Mouse (Mus musculus) layer of hippocampus, adult 9-11 months (tissue): ENCODE data around the gene Hyal3.

ENCODE experiments used
- DNase-seq: peaks from one replicate; pipeline ENCODE4 v3.0.0; 2022

Hyal3 gene

DNA sequence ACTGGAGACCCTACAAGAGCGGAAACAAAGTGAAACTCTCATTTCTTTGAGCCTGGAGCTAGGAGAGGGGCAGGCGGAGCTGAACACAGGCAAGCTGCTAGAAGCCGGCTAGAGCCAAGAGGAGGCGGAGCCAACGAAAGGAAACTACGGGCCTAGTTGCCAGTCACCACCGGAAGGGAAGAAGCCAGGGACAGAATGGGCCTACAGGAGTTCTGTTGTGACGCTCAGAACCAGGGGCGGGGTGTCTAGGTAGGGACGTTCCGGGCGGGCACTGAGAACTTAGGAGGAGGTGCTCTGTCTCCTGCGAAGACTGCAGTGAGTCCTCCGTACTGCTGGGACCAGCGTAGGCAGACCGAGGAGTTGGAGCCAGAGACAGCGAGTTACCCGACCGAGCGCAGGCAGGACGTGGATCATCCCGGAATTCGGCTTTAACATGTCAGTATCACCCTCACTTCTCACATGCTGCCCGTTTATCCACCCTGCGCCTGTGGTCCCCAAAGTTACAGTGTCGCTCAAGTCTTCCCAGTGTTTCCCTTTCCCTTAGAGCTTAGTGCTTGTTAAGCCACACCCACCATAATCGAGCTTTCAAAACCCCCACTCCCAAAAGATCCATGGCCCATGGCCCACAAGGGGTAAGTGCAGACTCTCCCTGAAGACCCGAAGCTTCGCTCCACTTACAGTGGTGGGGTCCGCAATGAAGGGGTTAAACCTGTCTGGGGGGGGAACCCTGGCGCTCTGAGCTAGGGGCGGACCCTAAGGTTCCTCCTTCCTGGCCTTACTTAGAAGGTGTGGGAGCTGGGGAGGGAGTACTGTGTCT lies at the start of gene Hyal3:
Hyal3 (plus strand) TSS at position 318 of the 817 bp plus-strand sequence.
- peak; percentile 93 for DNase-seq

DNA sequence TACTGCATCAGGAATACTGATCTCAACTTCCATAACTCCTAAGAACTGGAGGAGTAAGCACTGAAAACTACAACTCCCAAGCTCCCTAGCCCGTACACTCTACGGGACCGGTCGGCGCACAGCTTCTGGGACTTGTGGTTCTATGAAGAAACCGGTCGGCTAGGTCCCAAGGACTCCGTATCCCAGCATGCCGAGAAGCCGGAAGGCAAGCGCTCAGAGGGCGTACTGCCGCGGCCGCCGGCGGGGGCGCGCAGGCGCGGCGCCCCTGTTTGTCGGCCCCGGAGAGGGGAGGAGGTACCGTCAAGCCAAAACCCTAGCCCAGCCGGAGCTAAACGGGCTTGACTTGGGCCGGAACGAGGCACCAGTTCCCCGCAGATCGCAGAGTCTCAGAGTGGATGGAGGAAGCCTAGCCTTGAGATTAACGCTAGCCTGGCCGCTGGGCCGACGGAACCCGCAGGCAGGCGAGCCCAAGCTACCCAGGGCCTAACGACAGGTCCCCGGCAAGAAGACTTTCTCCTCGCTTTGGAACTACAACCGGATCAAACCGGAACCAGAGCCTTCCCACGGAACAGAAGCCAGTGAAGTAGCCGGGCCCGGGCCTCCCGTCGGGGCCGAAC lies 46.7 kb upstream of the Hyal3 start, which contains the start of gene Tmem115:
Tmem115 (plus strand) TSS at position 155 of the 617 bp plus-strand sequence.
- peak; percentile 98 for DNase-seq

DNA sequence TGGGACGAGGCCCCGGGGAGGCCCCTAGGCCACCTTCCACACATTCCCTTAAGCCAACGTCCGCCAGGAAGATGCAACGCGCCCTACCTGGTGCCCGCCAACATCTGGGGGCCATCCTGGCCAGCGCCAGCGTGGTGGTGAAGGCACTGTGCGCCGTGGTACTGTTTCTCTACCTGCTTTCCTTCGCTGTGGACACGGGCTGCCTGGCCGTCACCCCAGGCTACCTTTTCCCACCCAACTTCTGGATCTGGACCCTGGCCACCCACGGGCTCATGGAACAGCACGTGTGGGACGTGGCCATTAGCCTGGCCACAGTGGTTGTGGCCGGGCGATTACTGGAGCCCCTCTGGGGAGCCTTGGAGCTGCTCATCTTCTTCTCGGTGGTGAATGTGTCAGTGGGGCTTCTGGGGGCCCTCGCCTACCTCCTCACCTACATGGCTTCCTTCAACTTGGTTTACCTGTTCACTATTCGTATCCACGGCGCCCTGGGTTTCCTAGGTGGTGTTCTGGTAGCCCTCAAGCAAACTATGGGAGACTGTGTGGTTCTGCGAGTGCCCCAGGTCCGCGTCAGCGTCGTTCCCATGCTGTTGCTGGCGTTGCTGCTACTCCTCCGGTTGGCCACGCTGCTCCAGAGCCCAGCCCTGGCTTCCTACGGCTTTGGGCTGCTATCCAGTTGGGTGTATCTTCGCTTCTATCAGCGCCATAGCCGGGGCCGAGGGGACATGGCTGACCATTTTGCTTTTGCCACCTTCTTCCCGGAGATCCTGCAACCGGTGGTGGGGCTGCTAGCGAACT lies 46.0 kb upstream of the Hyal3 start:
- DNase-seq, result peak; percentile 22

- peak; percentile 57 for DNase-seq
Measured at GRCm38 (mm10) chr9:107538231-107538630, 42.4 kb upstream of the Hyal3 start.

GRCm38 (mm10) chr9:107538711-107539110 lies 41.9 kb upstream of the Hyal3 start:
- DNase-seq, result no peak

GRCm38 (mm10) chr9:107539940-107540339 lies 40.7 kb upstream of the Hyal3 start:
- no peak for DNase-seq

GRCm38 (mm10) chr9:107540420-107540819 lies 40.2 kb upstream of the Hyal3 start:
- DNase-seq, result no peak

GRCm38 (mm10) chr9:107541005-107541404 lies 39.6 kb upstream of the Hyal3 start:
- DNase-seq, result no peak

GRCm38 (mm10) chr9:107541474-107542351 lies 38.9 kb upstream of the Hyal3 start, which contains the start of the genes Cyb561d2 and Nprl2:
Cyb561d2 (minus strand) TSS chr9:107542193.
Nprl2 (plus strand) TSS chr9:107542226.
- peak; percentile 94 for DNase-seq

DNA sequence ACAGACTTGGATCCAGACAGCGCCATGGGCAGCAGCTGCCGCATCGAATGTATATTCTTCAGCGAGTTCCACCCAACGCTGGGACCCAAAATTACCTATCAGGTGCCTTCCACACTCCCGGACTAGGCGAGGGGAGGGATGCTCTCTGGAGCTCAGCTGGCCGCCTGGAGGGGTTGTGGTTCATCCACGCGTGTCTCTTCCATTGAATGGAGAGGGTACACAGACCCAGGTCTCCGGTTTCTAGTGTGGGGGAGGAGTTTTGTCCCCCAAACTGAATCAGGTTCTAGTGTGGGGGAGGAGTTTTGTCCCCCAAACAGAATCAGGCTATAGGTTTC lies 38.3 kb upstream of the Hyal3 start:
- DNase-seq, result no peak

- peak; percentile 8 for DNase-seq
Measured at GRCm38 (mm10) chr9:107542721-107543120, 37.9 kb upstream of the Hyal3 start.

DNA sequence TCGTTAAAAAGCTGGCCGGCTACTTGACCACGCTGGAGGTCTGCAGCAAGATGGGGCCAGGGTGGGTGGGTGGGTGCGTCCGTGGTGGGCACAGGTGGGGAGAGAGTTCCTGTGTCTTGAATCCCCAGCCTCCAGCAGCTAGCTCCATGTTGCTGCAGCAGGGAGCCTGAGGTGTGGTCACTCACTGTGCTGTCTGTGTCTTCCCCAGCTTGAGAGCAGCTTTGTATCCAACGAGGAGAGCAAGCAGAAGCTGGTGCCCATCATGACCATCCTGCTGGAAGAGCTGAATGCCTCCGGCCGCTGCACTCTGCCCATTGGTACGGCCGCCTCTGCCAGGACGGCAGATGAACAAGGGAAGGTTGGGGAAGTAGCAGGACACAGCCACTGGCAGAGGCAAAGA lies 37.3 kb upstream of the Hyal3 start:
- DNase-seq, result peak; percentile 8

- no peak for DNase-seq
Measured at GRCm38 (mm10) chr9:107544196-107544700, 36.4 kb upstream of the Hyal3 start.

DNA sequence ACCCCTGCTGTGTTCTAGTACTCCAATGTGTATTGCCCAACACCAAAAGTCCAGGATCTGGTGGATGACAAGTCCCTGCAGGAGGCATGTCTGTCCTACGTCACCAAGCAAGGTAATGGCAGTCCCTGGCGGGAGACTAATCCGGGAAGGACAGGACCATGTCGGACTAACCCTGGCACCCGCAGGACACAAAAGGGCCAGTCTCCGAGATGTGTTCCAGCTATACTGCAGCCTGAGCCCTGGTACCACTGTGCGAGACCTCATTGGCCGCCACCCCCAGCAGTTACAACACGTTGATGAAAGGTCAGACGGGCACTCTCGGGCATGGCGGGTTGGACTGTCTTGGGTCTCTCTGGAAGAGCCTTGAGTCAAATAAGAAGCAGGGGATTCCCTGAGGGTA lies 35.9 kb upstream of the Hyal3 start:
- DNase-seq, result no peak

GRCm38 (mm10) chr9:107545199-107545598 lies 35.4 kb upstream of the Hyal3 start:
- no peak for DNase-seq

GRCm38 (mm10) chr9:107545602-107546001 lies 35.0 kb upstream of the Hyal3 start:
- DNase-seq, result no peak

DNA sequence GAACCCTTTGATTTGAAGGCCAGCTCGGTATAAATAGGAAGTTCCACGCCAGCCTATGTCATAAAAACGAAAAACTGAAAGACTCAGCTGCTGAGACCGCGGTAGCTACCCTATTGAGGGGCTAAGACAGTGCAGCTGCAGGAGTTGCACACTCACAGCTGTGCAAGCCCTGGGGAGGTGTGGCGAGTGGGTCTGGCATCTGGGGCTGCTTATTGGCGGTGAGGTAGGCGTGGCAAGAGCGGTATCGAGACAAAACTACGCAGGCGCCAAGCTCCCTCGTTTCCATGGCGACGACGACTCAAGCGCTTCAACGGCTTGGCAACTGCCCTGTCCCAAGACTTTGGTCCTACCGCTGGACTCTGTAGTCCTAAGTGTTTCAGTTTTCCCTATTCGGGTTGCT lies 33.6 kb upstream of the Hyal3 start, which contains the start of gene Zmynd10:
Zmynd10 (plus strand) TSS at position 273 of the 400 bp plus-strand sequence.
- DNase-seq, result peak; percentile 87

DNA sequence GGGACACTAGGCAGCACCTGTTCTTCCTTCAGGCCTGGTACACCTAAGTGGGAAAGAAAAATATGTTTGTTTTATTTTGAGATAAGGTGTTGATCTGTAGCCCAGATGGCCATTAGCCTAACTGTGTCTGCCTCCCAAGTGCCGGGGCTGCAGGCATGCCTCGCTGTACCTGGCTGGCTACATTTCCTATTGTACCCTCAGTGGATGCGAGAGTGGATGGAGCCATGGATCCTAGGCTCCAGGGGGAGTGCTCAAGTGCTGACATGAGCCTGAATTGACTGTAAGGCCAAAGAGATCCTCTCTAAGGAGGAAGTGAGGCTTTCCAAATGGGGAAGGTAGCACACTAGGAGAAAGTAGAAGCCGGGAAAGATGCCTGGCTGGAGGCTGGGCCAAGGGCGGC lies 32.7 kb upstream of the Hyal3 start:
- no peak for DNase-seq

- no peak for DNase-seq
Measured at GRCm38 (mm10) chr9:107548820-107549219, 31.8 kb upstream of the Hyal3 start.

GRCm38 (mm10) chr9:107549297-107550074 lies 31.1 kb upstream of the Hyal3 start:
- no peak for DNase-seq

- DNase-seq, result no peak
Measured at GRCm38 (mm10) chr9:107550491-107551116, 30.0 kb upstream of the Hyal3 start.
